ENCODE assay signal across 10 mouse cellular contexts in genomic region chr13:40738196-40738880, GRCm38 (mm10). TPM values are rescaled to one million over a fixed set of nuclear protein-coding genes. Genes with fewer than 3 reads are reported as not detected.
DNase-seq lines count a peak whose midpoint lies in the region; ATAC-seq and TF ChIP-seq lines count a peak whose summit lies in the region.
"Had no signal": no experiment of that assay in that cellular context is flagged by ENCODE, and none has a peak within 500 bp of the region (broad histone marks: within the 10 kb centered on the region; RNA-seq: fewer than 3 reads in every experiment).

TSS of gene Tfap2a (minus strand) at chr13:40738376.

- peak; percentile 51 for ATAC-seq in intestine, embryonic 14.5 days (replicated peaks; ENCODE audit: low FRiP score, low TSS enrichment, low read depth)
- ATAC-seq in intestine, embryonic 16.5 days: no peak
- peak; percentile 19; the same call in 1 of the 2 replicates for ATAC-seq in intestine, embryonic 15.5 days
- no peak for ATAC-seq in limb, embryonic 14.5 days (ENCODE audit: low FRiP score, low read depth)
- no peak for ATAC-seq in stomach, embryonic 16.5 days (ENCODE audit: insufficient read depth, low FRiP score)
- ATAC-seq: inflammation-experienced regulatory T-cells, adult 6 months had no signal

- H3K4me1 ChIP-seq in intestine, embryonic 14.5 days (replicated peaks; ENCODE audit: control insufficient read depth, insufficient read depth, low read length): 0 out of 2 replicates have a peak, but pooled peaks cover 3% of the 10 kb centered on the region
- H3K4me1 ChIP-seq in intestine, embryonic 16.5 days (ENCODE audit: control insufficient read depth, insufficient read depth, low read length): peaks cover 10% of the 10 kb centered on the region; the same call in 1 of the 2 replicates
- H3K4me1 ChIP-seq in intestine, embryonic 15.5 days (replicated peaks): peaks cover 9% of the 10 kb centered on the region
- H3K4me1 ChIP-seq in limb, embryonic 14.5 days (ENCODE audit: control insufficient read depth, insufficient read depth, low read length): peaks cover 2% of the 10 kb centered on the region; the same call in 1 of the 2 replicates
- H3K4me1 ChIP-seq in stomach, embryonic 16.5 days (ENCODE audit: control insufficient read depth, insufficient read depth, low read length): peaks cover 8% of the 10 kb centered on the region

- H3K27me3 ChIP-seq in intestine, embryonic 14.5 days (replicated peaks; ENCODE audit: control insufficient read depth, insufficient read depth, low read length): peaks cover 100% of the 10 kb centered on the region
- H3K27me3 ChIP-seq in intestine, embryonic 16.5 days (replicated peaks; ENCODE audit: control insufficient read depth, insufficient read depth, low read length): peaks cover 81% of the 10 kb centered on the region
- H3K27me3 ChIP-seq in intestine, embryonic 15.5 days (replicated peaks): peaks cover 95% of the 10 kb centered on the region
- H3K27me3 ChIP-seq in limb, embryonic 14.5 days (ENCODE audit: control insufficient read depth, insufficient read depth, low read length): peaks cover 97% of the 10 kb centered on the region
- H3K27me3 ChIP-seq in stomach, embryonic 16.5 days (ENCODE audit: control insufficient read depth, insufficient read depth, low read length): peaks cover 95% of the 10 kb centered on the region

- no peak within 1 kb of the TSS for H3K9ac ChIP-seq in intestine, embryonic 14.5 days (ENCODE audit: low read length)
- H3K9ac ChIP-seq in intestine, embryonic 16.5 days (ENCODE audit: low read depth, low read length): no peak within 1 kb of the TSS
- no peak within 1 kb of the TSS for H3K9ac ChIP-seq in intestine, embryonic 15.5 days
- H3K9ac ChIP-seq in limb, embryonic 14.5 days (ENCODE audit: low read depth, low read length, severe bottlenecking): peak within 1 kb of the TSS; percentile 29; the same call in 1 of the 2 replicates
- H3K9ac ChIP-seq in stomach, embryonic 16.5 days (ENCODE audit: low read length): no peak within 1 kb of the TSS
- H3K9ac ChIP-seq: lung, embryonic 15.5 days had no signal

- TF ChIP-seq POLR2A in limb, embryonic 14.5 days (IDR thresholded peaks at IDR 0.05; ENCODE audit: borderline replicate concordance, extremely low read depth, insufficient read depth, insufficient read length): no peak

- no peaks in the 10 kb centered on the region for H3K36me3 ChIP-seq in intestine, embryonic 14.5 days (ENCODE audit: control insufficient read depth, insufficient read depth, low read length)
- H3K36me3 ChIP-seq in intestine, embryonic 16.5 days (ENCODE audit: control insufficient read depth, insufficient read depth, low read length): no peaks in the 10 kb centered on the region
- no peaks in the 10 kb centered on the region for H3K36me3 ChIP-seq in intestine, embryonic 15.5 days
- no peaks in the 10 kb centered on the region for H3K36me3 ChIP-seq in limb, embryonic 14.5 days (ENCODE audit: control insufficient read depth, insufficient read depth, low read length)
- no peaks in the 10 kb centered on the region for H3K36me3 ChIP-seq in stomach, embryonic 16.5 days (ENCODE audit: control insufficient read depth, insufficient read depth, low read length)
- H3K36me3 ChIP-seq: lung, embryonic 15.5 days had no signal

- H3K4me2 ChIP-seq in intestine, embryonic 14.5 days (ENCODE audit: low read length): no peak within 1 kb of the TSS
- no peak within 1 kb of the TSS for H3K4me2 ChIP-seq in intestine, embryonic 16.5 days (ENCODE audit: low read depth, low read length)
- no peak within 1 kb of the TSS for H3K4me2 ChIP-seq in intestine, embryonic 15.5 days (replicated peaks)
- H3K4me2 ChIP-seq in limb, embryonic 14.5 days (replicated peaks; ENCODE audit: low read depth, low read length, severe bottlenecking): peak within 1 kb of the TSS; percentile 27
- peak within 1 kb of the TSS; percentile 35 for H3K4me2 ChIP-seq in stomach, embryonic 16.5 days (ENCODE audit: low read depth, low read length)
- H3K4me2 ChIP-seq: lung, embryonic 15.5 days had no signal

- no peak within 1 kb of the TSS for H3K4me3 ChIP-seq in intestine, embryonic 14.5 days (ENCODE audit: low read depth, low read length)
- no peak within 1 kb of the TSS for H3K4me3 ChIP-seq in intestine, embryonic 16.5 days (ENCODE audit: low read length)
- no peak within 1 kb of the TSS for H3K4me3 ChIP-seq in intestine, embryonic 15.5 days (replicated peaks)
- peak within 1 kb of the TSS; percentile 22 for H3K4me3 ChIP-seq in limb, embryonic 14.5 days (replicated peaks; ENCODE audit: low read length)
- peak within 1 kb of the TSS; percentile 11 for H3K4me3 ChIP-seq in stomach, embryonic 16.5 days (replicated peaks; ENCODE audit: low read length)
- H3K4me3 ChIP-seq: lung, embryonic 15.5 days had no signal

- no peak for DNase-seq in intestine, embryonic 14.5 days (ENCODE audit: low spot score)
- no peak for DNase-seq in limb, embryonic 14.5 days (ENCODE audit: low spot score)
- DNase-seq in spleen, postnatal 36 days (ENCODE audit: low spot score in 2 of 2): no peak
- DNase-seq in thymus, postnatal 25 days: no peak
- DNase-seq in layer of hippocampus, adult 11-12 months (ENCODE audit: low spot score): no peak

- WGBS in intestine, embryonic 14.5 days: 1% methylated on average over 30 of the region's 30 CpGs
- 1% methylated on average over 30 of the region's 30 CpGs for WGBS in intestine, embryonic 16.5 days
- 1% methylated on average over 30 of the region's 30 CpGs for WGBS in intestine, embryonic 15.5 days
- 2% methylated on average over 28 of the region's 30 CpGs for WGBS in limb, embryonic 14.5 days
- 1% methylated on average over 30 of the region's 30 CpGs for WGBS in stomach, embryonic 16.5 days

- H3K27ac ChIP-seq in intestine, embryonic 14.5 days (ENCODE audit: low read depth): no peak within 1 kb of the TSS
- no peak within 1 kb of the TSS for H3K27ac ChIP-seq in intestine, embryonic 16.5 days (ENCODE audit: low read length)
- no peak within 1 kb of the TSS for H3K27ac ChIP-seq in intestine, embryonic 15.5 days
- no peak within 1 kb of the TSS; the same call in 1 of the 2 replicates for H3K27ac ChIP-seq in limb, embryonic 14.5 days (replicated peaks; ENCODE audit: low read depth, low read length)
- no peak within 1 kb of the TSS for H3K27ac ChIP-seq in stomach, embryonic 16.5 days (ENCODE audit: low read length)
- H3K27ac ChIP-seq: lung, embryonic 15.5 days had no signal

- H3K9me3 ChIP-seq in intestine, embryonic 14.5 days (ENCODE audit: control insufficient read depth, low read length): no peaks in the 10 kb centered on the region
- no peaks in the 10 kb centered on the region for H3K9me3 ChIP-seq in intestine, embryonic 16.5 days (ENCODE audit: control insufficient read depth, low read length)
- H3K9me3 ChIP-seq in intestine, embryonic 15.5 days: no peaks in the 10 kb centered on the region
- H3K9me3 ChIP-seq in limb, embryonic 14.5 days (ENCODE audit: control insufficient read depth, low read length): no peaks in the 10 kb centered on the region
- no peaks in the 10 kb centered on the region for H3K9me3 ChIP-seq in stomach, embryonic 16.5 days (replicated peaks; ENCODE audit: control insufficient read depth, low read length)
- H3K9me3 ChIP-seq: lung, embryonic 15.5 days had no signal

RNA-seq across cellular contexts. Expression of gene Tfap2a, which starts in this region (rescaled TPM):
- 0.31 and 0.32 TPM in 2 replicates for polyA plus RNA-seq in intestine, embryonic 14.5 days (2014; fragmentation: Nextera tagmentation; extraction: Ambion mirVana)
- polyA plus RNA-seq in intestine, embryonic 16.5 days (2015; fragmentation: Nextera tagmentation; extraction: Ambion mirVana): 0.16 and 0.24 TPM in 2 replicates
- polyA plus RNA-seq in intestine, embryonic 15.5 days (2015; fragmentation: Nextera tagmentation; extraction: Ambion mirVana): 0.19 and 0.21 TPM in 2 replicates
- polyA plus RNA-seq in limb, embryonic 14.5 days (2012; rRNA removed): 21.5 and 23.9 TPM in 2 replicates
- polyA plus RNA-seq in limb, embryonic 14.5 days (2014; fragmentation: Nextera tagmentation; extraction: Ambion mirVana): 9.6 and 12.8 TPM in 2 replicates
- 1.4 and 1.5 TPM in 2 replicates for polyA plus RNA-seq in stomach, embryonic 16.5 days (2015; fragmentation: Nextera tagmentation; extraction: Ambion mirVana)
- polyA plus RNA-seq: inflammation-experienced regulatory T-cells, adult 6 months had no signal

Comparison
In these comparisons a context has a peak if more than half of its experiments do, and no peak if none do; other contexts are left out.
1. Peak in ATAC-seq in intestine, embryonic 14.5 days; RNA of the gene not detected or under 1 TPM.
2. Peak in ATAC-seq in intestine, embryonic 15.5 days; RNA of the gene not detected or under 1 TPM.
3. H3K4me2 ChIP-seq: peak in limb, embryonic 14.5 days (single experiment) and stomach, embryonic 16.5 days (single experiment); none in intestine, embryonic 14.5 days (single experiment), intestine, embryonic 16.5 days (single experiment) and intestine, embryonic 15.5 days (single experiment).
4. H3K4me3 ChIP-seq: peak in limb, embryonic 14.5 days (single experiment) and stomach, embryonic 16.5 days (single experiment); none in intestine, embryonic 14.5 days (single experiment), intestine, embryonic 16.5 days (single experiment) and intestine, embryonic 15.5 days (single experiment).